Mouse (Mus musculus): ENCODE data around the gene Rnf220. TPM values are rescaled to one million over a fixed set of nuclear protein-coding genes. Genes with fewer than 3 reads are reported as not detected.

Rnf220 gene
- polyA plus RNA-seq, 1 experiment, result 60.9 TPM

- 9% methylated on average over 9 of the region's 9 CpGs for WGBS
- DNase-seq (ENCODE audit: low read depth, low spot score), result no peak
These were observed 104.9 kb downstream of the Rnf220 start for GRCm38 (mm10) chr4:117391966-117392365.

GRCm38 (mm10) chr4:117390850-117391795 lies 105.7 kb downstream of the Rnf220 start:
- WGBS, result 53% methylated on average over 22 of the region's 22 CpGs

GRCm38 (mm10) chr4:117389264-117390054 lies 107.4 kb downstream of the Rnf220 start:
- WGBS, result 84% methylated on average over 14 of the region's 14 CpGs
- DNase-seq (ENCODE audit: low read depth, low spot score), result no peak

More at GRCm38 (mm10) chr4:117390850-117391795, 105.7 kb downstream of the Rnf220 start:
- DNase-seq (ENCODE audit: low read depth, low spot score), result no peak

- WGBS, result 93% methylated on average over 1 of the region's 1 CpGs
- DNase-seq (ENCODE audit: low read depth, low spot score), result no peak
These were observed 111.6 kb downstream of the Rnf220 start for GRCm38 (mm10) chr4:117385247-117385646.

DNA sequence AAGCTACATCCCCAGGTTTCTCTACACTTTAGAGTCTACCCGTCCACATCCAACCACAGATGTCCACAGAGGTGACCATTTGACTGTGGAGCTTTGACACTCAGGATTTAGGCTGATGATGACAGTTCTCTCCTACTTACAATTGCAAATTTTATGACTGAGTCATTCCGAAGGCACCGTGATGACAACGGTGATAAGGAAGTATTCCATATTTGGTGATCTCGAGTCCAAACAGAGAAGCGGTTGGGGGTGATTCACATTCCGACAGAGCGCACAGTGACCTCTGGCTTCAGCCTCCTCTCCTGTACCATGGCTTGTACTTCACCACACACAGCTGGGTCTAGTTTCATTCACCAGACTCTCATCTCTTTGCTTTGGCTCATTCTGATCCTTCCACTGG lies 115.0 kb downstream of the Rnf220 start:
- 35% methylated on average over 8 of the region's 8 CpGs for WGBS

DNA sequence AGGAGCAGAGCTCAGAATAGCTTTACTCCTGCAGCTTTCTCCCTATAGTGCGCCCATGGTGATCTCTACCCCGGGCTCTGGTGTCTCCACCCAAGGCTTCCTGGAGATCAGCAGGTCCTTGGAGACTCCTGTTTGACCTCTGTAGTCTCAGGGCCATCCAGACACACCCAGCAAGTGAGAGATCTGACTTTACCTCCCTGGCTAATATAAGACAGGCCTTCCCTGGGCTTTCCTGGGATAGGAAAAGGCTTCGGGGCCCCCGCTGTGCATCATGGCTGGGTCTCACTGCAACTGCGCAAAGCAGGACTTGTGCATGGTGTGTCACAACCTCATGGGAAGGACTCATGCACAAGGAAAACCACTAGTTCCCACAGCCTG lies 116.3 kb downstream of the Rnf220 start:
- 84% methylated on average over 5 of the region's 5 CpGs for WGBS

More for the DNA sequence above, 115.0 kb downstream of the Rnf220 start:
- DNase-seq (ENCODE audit: low read depth, low spot score), result no peak

DNA sequence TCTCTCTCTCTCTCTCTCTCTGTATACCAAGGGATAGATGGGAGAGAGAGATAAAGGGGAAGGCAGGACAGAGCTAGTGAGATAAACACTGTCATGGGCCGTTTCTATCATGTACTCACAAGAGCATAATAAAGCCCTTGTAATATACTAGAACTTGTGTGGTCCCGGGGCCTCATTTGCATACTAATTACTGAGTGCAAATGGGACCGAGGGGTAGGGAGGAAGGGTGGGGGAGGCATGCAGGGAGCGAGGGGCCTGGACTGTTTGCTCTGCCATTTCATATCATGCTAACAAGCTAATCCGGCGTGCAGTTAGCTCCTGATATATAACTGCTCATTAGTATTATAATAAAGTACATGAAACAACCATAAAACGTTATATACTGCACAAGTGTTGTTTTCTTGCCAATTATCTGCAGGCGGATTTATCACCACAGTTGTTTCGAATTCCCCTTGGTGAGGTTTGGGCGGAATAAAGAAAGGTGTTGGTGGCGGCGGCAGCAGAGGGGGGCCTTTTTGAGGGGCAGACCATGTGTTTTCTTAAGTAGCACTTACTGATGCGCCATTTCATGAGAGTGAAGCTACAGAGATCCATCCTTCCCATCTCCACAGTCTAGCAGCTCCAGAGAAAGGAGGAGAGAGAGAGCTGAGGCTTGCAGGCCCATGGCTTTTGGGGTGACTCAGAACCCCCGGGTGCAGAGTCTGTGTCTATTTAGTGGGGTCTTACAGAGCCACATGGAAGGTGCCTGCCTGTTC lies 116.9 kb downstream of the Rnf220 start:
- 58% methylated on average over 14 of the region's 14 CpGs for WGBS

More for the DNA sequence above, 116.3 kb downstream of the Rnf220 start:
- no peak for DNase-seq (ENCODE audit: low read depth, low spot score)

DNA sequence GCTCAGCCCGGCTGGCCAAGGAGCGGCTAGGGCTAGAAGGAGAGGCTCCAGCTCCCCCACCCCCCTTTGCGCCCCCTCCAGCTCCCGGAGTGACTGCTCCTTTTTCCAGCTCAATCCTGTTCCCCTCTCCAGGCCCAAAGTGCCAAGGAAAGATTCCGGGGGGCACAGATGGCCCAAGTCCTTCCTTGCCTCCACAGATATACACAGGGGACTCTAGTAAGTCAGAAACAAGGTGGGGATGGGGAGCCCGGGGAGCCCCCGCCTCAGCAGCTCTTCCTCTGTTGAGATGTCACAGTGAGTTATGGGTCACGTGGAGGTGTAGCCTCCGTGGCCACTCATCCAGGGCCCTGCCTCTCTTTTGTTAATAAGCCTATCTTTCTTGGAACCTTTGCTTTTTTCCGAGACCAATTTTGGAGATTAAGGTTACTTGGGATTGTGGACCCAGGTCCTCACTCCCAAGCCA lies 122.7 kb downstream of the Rnf220 start:
- WGBS, result 64% methylated on average over 10 of the region's 10 CpGs
- DNase-seq (ENCODE audit: low read depth, low spot score), result no peak

More for the DNA sequence above, 116.9 kb downstream of the Rnf220 start:
- no peak for DNase-seq (ENCODE audit: low read depth, low spot score)

GRCm38 (mm10) chr4:117373324-117374077 lies 123.4 kb downstream of the Rnf220 start:
- WGBS, result 62% methylated on average over 13 of the region's 16 CpGs
- DNase-seq (ENCODE audit: low read depth, low spot score), result no peak

DNA sequence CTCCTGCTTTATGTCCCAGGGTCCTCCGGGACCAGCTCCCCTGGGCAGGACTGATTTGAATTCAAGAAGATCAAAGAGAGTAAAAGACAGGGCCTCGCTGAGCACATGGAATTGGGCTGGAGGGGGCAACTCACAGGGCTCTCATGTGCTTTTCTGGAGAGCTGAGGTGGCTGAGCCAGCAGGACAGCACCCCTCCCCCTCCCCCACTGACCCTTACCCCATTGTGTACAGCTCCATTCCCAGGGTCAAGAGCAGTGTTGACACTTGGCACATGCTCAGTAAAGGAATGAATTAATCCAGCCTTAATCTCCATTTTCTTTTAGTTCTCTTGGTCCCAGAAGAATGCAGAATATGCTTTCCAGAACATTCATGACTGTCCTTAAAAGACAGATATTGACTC lies 125.0 kb downstream of the Rnf220 start:
- no peak for DNase-seq (ENCODE audit: low read depth, low spot score)
- 69% methylated on average over 2 of the region's 2 CpGs for WGBS

- no peak for DNase-seq (ENCODE audit: low read depth, low spot score)
- WGBS, result 45% methylated on average over 5 of the region's 5 CpGs
These were observed 126.5 kb downstream of the Rnf220 start for GRCm38 (mm10) chr4:117370354-117370753.

DNA sequence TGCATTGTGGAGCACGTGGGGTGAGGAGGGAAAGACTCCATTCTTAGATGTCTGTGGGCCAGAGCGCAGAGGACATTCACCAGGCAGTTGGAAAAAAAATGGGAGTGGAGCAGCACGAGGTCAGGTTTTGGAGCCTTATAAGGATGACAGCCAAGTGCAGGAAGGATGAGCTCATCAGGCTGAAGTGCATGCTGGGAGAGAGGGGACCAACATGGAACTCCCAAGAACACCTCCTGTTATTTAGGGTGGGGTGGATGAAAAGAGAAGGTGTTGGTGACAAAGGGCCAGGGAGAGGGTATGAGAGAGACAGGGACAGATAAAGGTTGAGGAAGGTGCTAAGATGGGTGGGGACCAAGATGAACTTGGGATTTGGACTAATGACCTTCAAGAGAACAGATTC lies 127.3 kb downstream of the Rnf220 start:
- WGBS, result 64% methylated on average over 3 of the region's 3 CpGs
- DNase-seq (ENCODE audit: low read depth, low spot score), result no peak

DNA sequence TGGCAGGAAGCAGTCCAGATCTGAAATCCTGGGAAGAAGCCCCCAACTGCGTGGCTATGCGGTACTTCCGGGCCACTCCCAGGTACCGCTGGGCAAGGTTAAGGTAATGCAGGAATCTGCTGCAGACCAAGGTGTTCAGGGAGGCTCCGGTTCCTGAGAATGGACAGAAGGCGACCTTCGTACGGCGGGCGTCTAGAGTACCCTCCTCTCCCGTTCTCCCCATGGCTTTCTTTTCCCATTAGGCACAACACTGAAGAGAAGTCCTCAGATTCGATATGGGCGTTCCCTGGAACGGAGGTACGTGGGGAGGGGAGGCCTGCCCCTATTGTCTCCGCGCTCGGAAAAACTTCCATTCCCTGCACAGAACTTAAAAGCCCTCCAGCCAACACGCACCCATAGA lies 129.5 kb downstream of the Rnf220 start:
- WGBS, result 93% methylated on average over 19 of the region's 19 CpGs

GRCm38 (mm10) chr4:117362085-117362484 lies 134.8 kb downstream of the Rnf220 start:
- no peak for DNase-seq (ENCODE audit: low read depth, low spot score)
- 85% methylated on average over 5 of the region's 5 CpGs for WGBS

More for the DNA sequence above, 129.5 kb downstream of the Rnf220 start:
- DNase-seq (ENCODE audit: low read depth, low spot score), result no peak

DNA sequence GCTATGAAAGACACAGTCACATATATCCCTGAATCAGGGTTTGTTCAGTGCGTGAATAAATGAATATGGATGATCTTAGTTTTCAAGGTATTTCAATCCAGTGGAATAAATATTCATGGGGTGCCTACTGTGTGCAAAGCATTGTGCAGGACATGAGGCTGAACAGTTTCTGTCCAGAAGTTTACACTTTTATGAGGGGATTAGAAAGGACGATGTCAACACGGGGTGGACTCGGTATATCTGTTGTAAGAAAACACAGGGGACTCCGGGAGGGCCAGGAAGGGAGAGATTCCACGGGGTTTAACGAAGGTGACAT lies 135.3 kb downstream of the Rnf220 start:
- 68% methylated on average over 7 of the region's 7 CpGs for WGBS
- no peak for DNase-seq (ENCODE audit: low read depth, low spot score)

- WGBS, result 63% methylated on average over 16 of the region's 16 CpGs
- no peak for DNase-seq (ENCODE audit: low read depth, low spot score)
These were observed 135.9 kb downstream of the Rnf220 start for GRCm38 (mm10) chr4:117360713-117361557.

DNA sequence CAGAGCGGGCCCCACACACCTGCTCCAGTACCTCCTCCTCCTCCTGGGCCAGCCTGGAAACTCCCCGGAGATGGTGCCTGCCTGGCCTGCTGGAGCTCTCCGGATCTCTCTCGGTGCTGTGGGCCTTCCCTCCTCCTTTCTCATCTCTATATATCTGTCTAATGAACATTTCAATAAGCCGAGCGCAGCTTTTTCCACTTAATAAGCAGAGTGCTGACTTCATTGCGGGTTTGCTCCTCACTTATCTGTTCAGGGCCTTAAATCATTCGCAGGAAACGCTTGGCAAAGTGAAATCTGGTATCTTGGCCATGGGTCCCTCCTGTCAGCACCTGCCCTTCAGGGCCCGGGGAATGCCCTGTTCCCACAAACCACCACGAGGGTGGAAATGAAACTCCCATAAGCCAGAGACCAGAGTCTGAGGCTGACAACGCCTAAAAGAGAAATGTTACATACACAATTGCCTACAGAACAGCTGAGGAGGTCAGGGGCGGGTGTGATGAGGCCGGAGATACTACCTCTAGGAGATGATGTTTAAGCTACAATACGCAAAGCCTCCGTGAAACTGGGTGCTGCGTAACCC lies 137.0 kb downstream of the Rnf220 start:
- DNase-seq (ENCODE audit: low read depth, low spot score), result no peak
- WGBS, result 60% methylated on average over 17 of the region's 17 CpGs

- 72% methylated on average over 7 of the region's 7 CpGs for WGBS
- no peak for DNase-seq (ENCODE audit: low read depth, low spot score)
These were observed 138.9 kb downstream of the Rnf220 start for GRCm38 (mm10) chr4:117357917-117358316.

Measured in large intestine, adult 2 months (tissue).